Mouse (Mus musculus) heart, adult 2 months (tissue): ENCODE results near the gene Gm10722.
"Not testable (repeated sequence)": the region's sequence is repeated elsewhere in the genome, so short reads cannot be mapped to it uniquely, and the experiment has no call there.

Experiments
- CTCF ChIP-seq: fragments of 200-600 bp; IDR thresholded peaks from 2 replicates; pipeline ENCODE4 v1.8.1; 2022; ENCODE audit warnings: antibody characterized with exemption, mild to moderate bottlenecking, moderate library complexity
- POLR2A ChIP-seq: fragments of 200-500 bp; IDR thresholded peaks from 2 replicates; pipeline ENCODE4 v1.6.1; 2011; ENCODE audit warnings: mild to moderate bottlenecking, low read depth, low read length, control low read depth; ENCODE audit not compliant: insufficient read depth

GRCm38 (mm10) chr9:3027200-3027599 lies 26.5 kb downstream of the Gm10722 start:
- TF ChIP-seq POLR2A, CTCF: not testable (repeated sequence)
